Mouse (Mus musculus) mesoderm, embryonic 11.5 days (tissue): ENCODE results near the gene Psme2.

Experiments
- DNase-seq: peaks from one replicate; pipeline ENCODE4 v3.0.0-alpha.2; 2012; ENCODE audit warnings: low read depth, low spot score

The Psme2 gene

DNA sequence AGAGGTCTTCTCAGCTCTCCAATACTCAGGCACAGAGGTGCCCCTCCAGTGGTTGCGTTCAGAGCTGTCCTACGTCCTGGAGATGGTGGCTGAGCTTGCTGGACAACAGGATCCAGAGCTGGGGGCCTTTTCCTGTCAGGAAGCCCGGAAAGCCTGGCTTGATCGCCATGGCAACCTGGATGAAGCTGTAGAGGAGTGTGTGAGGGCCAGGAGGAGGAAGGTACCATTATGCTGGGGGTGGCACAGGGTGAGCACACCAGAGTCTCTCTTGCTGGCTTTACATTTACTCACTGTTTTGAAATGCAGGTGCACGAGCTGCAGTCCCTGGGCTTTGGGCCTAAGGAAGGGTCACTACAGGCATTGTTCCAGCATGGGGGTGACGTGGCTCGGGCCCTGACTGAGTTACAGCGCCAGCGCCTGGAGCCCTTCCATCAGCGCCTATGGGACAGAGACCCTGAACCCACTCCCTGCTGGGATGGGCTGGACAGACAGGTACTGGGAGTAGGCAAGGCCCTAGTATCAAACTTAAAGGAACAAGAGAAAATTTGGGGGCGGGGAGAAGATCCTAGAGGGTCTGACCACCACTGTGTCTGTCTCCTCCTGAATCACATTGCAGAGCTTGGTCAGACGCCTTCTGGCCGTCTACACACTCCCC lies 5.2 kb upstream of the Psme2 start:
- no peak for DNase-seq

DNA sequence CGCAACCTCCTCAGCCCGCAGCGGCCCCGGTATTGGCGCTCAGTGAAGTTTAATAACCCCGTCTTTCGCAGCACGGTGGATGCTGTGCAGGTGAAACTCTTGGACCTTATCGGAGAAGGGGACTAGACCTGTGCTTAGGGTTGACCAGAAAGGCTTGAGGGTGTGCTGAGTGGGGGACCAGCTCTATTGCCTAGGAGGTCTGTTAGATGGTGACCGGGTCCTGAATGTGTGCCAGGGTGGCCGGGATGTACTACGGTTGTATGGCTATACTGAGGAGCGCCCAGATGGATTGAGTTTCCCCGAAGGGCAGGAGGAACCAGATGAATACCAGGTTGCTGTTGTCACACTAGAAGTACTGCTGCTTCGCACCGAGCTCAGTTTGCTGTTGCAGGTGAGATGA lies 1.3 kb upstream of the Psme2 start:
- DNase-seq = no peak

DNA sequence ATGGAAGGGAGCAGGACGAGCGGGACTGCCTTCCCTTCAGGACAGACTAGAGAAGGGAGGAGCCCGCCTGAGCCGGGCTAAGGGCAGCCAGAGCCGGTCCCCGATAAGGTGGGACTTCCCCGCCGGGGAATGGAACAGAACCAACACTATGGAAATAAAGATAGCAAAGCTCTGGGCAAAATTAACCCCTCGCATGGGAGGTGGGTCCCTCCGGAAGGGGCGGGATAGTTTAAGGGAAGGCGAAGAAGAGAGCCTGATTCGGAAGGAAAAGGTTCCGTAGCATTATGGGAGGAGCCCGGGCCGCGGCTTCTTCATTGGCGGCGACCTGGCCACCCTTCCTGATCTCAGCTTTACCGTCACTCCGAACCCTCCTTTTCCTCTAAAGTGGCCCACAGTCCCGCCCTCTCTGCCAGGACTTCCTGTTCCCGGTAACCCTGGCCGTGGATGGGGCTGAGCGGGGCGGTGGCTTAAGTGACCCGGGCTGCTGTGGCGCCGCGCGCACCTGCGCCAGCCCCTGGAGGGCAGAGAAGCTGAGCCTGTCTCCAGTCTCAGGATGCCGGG lies 498 bp upstream of the Psme2 start, which contains the start of gene Rnf31:
Gene Rnf31, plus strand, starts transcription at position 378 of the 561 bp plus-strand sequence.
- peak; percentile 93 for DNase-seq

DNA sequence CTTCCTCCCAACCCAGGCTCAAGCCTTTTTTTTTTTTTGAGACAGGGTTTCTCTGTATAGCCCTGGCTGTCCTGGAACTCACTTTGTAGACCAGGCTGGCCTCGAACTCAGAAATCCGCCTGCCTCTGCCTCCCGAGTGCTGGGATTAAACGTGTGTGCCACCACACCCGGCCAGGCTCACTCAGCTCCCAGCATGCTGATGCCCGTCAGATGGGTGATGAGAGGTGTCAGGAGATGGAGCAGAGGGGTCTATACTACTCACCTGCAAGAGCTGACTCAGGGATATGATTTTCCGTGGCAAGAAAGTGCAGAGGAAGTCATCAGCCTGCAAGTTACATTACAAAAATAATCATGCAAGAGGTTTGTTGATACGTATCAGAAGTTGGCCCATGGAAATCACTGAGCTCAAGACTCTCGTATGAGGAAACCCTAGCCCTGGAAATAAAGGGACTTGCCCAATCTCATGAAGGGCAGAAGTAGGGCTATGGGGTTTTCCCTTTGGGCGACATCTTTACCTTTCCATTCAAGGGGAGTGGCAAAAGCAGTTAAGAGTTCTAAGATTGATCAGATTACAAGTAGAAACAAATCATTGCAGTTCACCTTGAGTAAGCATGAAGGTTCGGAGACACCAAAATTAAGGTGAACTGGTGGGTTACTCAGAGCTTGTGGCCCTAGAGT lies 1.0 kb downstream of the Psme2 start:
- DNase-seq = no peak

DNA sequence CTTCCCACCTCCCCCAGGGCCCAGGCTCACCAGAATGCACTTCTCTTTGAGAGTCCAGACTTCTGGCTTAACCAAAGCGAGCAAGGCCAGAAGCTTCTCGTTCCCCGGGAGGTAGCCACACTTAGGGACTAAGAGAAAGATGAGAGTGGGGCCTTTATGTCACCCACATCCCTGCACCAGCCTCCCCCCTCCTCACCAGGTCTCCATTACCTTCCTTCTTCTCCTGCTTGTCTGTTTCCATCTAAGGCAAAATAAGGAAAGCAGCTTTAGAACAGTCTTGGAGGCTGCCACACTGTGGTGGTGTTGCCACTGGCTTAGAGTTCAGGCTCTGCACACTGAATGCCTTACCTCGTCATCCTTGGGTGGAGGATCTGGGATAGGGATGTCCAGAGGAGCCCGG lies 1.6 kb downstream of the Psme2 start:
- no peak for DNase-seq

DNA sequence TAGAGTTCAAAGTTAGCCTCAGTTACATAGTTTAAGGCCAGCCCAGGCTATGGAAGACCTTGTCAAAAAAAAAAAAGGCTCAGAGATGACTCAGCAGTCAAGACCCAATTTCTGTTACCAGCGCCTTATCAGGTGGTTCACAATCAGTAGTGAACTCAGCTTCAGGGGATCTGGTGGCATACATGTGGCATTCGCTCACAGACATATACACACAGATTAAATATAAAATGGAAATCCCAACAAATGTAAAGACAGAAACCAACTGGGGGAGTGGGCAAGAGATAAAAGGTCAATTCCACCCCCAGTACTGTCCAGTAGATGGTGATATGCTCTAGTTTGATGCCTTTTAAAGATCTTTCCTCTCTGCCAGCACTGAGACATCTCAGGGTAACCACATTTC lies 4.8 kb downstream of the Psme2 start:
- no peak for DNase-seq

DNA sequence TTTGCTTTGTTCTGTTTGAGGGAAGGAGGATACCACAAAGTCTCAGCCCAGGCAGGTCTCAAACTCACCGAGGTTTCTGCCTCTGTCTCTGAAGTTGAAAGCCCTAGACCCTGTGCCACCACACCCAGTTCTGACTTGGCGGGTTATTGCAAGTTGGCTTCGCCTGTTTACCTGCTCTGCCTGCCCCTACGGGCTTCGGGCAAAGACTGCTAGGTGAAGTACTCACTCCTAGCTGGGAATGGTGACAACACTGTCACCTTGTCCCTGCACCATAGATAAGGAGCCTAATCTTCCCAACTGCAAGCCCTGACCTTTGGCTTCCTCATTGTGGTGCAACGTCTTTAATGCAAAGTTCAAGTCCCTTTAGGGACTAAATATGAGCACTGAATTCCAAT lies 5.3 kb downstream of the Psme2 start:
- DNase-seq = no peak

DNA sequence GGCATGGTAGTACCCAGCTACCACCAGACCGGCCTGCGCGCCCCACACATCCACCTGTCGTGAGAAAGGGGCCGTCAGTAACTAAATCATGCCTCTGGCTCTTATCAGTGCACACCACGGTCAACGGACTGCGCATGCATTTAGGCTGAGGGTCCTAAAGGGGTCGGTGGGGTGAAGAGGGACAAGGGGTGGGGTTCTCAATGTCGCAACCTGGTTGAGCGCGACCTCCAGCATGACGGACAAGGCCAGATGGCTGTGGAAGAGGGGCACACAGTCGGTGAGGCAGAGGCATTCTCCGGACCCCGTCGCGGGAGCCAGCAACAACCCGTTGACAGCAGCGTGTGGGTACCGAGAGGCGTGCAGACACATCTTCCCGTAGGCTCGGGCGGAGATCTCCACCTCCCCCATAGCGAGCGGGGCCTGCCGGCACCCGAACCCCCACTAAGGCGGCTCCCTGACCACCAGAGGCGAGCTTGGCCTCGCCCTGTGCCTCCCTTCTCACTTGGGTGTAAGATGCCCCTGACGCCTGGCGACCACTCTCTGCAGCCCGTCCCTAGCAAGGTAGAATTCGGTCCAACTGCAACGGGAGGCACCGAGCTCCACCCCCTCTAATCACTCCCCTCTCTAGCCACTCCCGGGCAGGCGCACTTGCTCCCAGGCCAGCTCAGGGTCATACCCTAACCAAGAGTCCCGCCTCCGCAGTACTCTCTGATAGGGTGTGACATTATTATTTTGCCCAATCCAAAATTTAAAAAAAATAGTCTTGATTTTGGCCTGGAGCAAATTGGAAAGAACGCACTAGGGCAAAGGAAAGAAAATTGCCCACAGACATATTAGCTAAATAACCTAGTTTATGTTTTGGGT lies 6.0 kb downstream of the Psme2 start, which contains the start of gene Emc9:
Gene Emc9, minus strand, starts transcription at position 601 of the 864 bp plus-strand sequence.
- DNase-seq = peak; percentile 51

DNA sequence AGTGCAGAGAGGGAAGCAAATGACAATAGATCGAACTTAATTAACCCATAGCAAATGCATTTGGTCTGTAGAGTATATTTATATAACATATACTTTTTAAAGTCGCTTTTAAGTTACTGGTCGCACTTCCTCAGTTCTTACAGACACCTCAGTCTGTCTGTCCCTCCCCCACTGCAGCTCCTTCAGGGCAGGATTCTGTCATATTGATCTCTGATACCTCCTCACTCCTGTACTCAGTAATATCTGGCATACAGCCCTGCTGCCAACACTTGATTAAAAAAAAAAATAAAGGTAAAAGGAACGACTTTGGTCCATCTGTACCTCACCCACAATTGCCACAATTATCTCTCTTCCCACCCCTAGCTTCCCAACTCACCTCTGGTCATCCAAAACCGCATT lies 6.6 kb downstream of the Psme2 start:
- DNase-seq = no peak

DNA sequence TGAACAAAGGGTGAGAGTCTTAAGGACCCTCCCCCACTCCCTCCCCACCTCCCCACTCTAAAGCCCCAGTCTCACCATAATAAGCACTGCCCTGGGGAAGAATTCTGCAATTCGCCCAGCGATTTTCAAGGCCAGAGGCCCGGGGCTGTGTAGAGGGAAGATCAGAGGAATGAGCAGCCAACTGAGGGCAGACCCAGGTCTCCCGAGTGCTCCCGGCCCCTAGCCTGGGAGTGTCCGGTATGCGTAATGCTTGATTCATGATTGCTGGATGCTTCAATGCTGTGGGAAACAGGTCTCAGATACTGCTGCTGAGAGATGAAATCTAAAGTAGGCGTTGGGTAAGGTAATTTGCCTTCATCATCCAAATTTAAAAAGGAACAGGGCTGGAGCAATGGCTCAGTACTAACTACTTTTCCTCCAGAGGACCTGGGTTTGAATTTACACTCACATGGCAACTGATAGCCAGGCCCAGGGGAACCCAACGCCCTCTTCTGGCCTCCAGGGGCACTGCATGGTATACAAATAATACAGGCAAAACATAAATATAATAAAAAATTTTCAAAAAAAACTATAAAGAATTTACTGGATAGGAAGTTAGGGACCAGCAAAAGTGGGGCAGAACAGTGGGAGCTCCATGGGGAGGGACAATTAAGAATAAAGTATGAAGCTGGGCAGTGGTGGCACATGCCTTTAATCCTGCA lies 8.8 kb downstream of the Psme2 start:
- DNase-seq = no peak

DNA sequence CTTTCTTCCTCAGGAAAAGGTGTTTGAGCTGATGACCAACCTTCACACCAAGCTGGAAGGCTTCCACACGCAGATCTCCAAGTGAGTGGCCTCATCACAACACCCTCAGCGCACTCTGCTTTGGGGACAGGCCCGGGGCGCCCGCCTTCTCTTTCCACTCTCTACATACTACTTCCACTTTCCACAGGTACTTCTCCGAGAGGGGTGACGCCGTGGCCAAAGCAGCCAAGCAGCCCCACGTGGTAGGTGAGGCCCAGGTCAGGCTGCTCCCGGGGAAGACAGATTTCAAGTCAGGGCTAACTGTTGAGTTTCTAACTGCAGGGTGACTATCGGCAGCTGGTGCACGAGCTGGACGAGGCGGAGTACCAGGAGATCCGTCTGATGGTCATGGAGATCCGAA lies 10.2 kb downstream of the Psme2 start:
- no peak for DNase-seq

DNA sequence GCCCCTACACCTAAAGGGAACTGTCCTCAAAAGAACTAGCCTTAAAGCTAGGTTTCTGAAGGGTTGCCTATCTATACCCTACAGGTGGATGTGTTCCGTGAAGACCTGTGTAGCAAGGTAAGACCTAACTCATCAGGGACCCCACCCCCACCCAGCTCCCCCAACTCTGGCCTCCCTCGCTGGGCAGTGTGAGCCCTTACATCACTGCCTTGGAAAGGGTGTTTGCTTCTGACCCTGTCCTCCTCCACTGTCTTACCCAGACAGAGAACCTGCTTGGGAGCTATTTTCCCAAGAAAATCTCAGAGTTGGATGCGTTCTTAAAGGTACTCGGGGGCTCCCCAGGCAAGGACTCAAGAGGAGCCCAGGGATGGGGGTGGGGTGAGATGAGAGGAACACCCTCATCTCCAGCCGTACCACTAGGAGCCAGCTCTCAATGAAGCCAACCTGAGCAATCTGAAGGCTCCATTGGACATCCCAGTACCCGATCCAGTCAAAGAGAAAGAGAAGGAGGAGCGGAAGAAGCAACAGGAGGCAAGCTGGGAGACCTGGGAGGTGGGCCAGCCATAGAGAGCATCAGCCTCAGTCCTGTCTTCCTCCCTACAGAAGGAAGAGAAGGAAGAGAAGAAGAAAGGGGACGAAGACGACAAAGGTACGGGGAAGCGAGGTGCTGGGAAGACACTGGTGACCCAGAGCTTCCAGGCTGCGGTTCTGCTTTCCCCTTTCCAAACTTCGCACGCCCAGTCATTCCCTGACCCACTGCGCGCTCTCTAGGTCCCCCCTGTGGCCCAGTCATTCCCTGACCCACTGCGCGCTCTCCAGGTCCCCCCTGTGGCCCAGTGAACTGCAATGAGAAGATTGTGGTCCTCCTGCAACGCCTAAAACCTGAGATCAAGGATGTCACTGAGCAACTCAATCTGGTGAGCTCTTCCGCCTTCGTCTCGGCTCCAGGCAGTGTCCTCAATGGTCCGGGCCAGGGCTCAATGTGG lies 11.1 kb downstream of the Psme2 start:
- DNase-seq = no peak

DNA sequence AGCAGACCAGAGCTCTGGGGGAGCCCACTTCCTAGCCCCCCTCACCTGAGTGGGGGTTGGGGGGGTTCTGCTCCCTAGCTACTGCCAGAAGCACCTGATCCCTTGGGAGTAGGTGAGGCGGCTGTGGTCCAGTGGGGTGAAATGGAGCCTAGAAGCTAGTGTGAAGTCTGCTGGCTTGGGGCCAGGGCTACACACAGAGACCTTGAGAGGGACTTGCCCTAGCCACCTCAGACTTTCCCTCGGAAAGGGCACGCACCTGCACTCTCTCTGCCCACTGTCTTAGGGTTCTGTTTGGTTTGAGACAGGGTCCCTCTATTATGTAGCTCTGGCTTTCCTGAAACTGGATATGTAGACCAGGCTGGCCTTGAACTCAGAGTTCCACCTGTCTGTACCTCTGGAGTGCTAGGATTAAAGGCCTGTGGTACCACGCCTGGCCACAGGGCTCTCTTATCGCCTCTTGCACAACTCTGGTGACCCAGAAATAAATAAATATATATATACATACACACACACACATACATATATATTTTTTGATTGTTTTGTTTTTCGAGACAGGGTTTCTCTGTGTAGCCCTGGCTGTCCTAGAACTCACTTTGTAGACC lies 12.1 kb downstream of the Psme2 start:
- no peak for DNase-seq

DNA sequence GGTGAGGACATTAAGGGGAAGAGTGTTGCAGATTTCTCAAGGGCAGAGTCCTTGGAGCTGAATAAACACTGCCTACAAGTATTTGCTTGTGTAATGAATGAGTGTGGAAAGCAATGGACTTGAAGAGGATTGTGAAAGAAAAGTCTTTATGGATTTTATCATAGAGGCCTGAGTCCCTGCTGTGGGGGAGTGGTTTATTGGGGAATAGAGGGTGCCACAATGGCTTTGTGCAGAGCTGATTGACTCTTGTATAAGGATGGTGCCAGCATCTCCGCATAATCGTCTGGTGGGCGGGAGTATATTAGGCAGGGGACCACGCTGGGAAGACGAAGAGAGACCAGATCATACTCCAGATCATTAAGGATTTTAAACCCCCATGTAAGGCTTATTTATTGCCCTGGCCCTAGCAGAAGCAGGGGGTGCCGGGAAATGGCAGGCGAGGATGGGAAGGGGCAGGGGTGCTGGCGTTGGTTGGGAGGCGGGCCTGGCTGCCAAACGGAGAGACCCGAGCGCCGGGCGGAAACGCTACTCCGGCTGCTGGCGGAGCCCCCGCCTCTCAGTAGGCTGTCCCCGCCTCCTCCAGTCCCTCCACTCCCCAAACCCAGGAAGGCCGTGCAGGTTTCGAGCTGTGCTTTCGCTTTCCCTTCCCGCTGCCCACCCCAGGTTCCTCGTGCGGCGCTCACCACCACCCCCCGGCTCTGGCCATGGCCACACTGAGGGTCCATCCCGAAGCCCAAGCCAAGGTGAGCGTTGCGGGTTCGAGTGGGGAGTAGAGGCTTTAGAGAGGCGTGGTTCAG lies 12.8 kb downstream of the Psme2 start, which contains the start of gene Psme1:
Gene Psme1, plus strand, starts transcription at position 253 of the 797 bp plus-strand sequence.
- DNase-seq = peak; percentile 72

DNA sequence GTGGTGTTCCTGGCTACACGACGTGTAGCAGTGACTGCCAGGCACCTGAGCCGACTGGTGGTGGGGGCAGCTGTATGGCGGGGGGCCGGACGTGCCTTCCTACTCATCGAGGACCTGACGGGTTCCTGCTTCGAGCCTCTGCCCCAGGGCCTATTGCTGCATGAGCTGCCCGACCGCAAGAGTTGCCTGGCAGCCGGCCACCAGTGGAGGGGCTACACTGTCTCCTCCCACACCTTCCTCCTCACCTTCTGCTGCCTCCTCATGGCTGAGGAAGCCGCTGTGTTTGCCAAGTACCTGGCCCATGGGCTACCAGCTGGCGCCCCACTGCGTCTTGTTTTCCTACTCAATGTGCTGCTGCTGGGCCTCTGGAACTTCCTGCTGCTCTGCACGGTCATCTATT lies 14.5 kb downstream of the Psme2 start:
- no peak for DNase-seq

DNA sequence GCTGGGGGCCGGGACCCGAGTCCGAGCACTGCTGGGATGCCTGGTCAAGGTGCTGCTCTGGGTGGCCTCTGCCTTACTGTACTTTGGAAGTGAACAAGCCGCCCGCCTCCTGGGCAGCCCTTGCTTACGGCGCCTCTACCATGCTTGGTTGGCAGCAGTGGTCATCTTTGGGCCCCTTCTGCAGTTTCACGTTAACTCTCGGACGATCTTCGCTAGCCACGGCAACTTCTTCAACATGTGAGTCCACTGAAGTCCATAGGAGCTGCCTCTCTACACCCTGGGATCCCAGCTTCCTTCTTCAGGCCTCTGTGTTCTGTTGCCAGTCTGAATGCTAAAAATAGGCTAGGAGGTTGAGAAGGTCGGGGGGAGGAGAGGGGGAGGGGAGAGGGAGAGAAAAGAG lies 15.2 kb downstream of the Psme2 start:
- DNase-seq = no peak

DNA sequence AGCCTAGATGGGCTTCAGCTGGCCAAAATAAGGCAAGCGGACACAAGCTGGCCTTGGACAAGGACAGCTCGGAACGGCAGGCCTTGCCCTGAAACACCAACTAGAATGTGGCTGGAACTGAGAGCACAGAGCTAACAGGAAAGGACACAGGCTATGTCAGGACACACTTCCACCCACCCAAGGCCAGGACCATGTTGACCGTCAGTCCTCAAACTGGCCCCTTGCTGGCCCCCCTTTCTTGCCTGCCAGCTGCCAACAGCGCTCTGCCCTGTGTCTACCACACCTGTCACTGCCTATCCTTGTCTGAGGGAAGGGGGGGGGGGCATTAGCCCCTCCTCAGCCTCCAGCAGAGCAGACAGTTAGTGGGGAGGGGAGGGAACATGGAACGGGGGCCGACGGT lies 15.6 kb downstream of the Psme2 start, which contains the start of gene Fitm1:
Gene Fitm1, plus strand, starts transcription at position 316 of the 400 bp plus-strand sequence.
- DNase-seq = no peak

DNA sequence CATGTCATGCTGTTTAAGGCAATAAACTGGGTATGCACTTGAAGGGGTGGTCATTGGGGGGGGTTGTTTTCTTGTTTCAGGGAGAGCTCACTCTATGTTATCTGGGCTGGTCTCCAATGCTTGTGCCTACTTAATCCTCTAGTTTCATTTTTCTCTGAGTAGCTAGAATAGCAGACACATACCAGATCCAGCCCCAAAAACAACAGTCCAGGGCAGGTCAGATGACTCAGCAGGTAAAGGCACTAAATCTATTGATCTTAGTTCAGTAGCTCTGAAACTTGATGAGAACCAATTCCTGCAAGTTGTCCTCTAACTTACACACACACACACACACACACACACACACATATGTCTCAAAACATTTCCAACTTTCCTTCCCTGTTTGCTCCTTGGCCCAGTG lies 19.2 kb downstream of the Psme2 start:
- DNase-seq = no peak

DNA sequence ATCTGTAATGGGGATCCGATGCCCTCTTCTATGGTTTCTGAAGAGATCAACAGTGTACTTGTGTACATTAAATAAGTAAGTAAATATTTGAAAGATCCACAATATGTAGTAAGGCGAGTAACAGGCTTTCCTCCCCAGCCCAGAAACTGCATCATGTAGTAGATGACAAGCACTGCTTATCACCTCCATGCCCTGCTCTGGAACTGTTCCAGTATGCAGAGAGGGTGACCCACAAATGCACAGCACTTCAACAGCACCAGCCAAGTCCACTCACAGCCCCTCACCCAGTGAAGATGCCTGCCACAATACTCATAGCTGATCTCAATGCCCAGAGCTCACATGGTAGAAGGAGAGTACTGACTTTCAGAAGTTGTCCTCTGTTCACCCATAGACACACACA lies 20.3 kb downstream of the Psme2 start:
- no peak for DNase-seq
